Mouse (Mus musculus): ENCODE data around the gene Rita1. TPM values are rescaled to one million over a fixed set of nuclear protein-coding genes. Genes with fewer than 3 reads are reported as not detected.

Rita1 gene
- total RNA-seq, 1 experiment from 2014 or later, result 15.9 TPM

DNA sequence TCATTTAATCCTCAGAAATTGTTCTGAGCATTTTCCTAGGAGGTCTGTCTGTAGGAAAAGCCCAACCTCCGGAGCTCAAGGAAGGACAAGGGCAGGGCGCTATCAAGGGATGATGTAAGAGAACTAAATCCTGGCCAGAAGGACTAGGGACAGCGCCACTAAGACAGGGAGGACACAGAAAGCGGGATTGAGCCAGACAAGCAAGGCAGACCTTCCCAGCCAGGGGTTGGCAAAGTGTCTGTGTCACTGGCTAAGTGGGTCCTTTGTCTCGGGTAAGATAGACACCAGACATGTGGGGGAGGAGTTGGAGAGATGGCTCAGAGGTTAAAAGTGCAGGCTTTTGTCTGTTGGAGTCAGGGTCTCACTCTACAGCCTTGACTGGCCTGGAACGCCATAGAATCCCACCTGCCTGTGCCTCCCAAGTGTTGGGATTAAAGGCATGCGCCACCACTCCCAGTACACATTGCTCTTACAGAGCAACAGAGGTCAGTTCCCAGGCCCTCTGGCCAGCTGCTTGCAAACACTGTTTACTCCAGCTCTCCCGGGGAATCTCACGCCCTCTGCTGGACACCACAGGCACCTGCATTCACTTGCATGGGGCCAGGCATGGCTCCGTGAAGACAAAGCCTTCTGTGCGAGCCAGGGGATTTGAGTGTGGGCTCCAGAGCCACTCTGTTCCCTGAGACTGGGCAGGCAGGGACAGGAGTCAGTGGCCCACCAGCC, 11.3 kb downstream of the Rita1 start:
- no peak for DNase-seq

- DNase-seq, result no peak
Measured at GRCm38 (mm10) chr5:120599625-120600024, 12.8 kb downstream of the Rita1 start.

GRCm38 (mm10) chr5:120594485-120594884, 17.9 kb downstream of the Rita1 start:
- no peak for DNase-seq

DNA sequence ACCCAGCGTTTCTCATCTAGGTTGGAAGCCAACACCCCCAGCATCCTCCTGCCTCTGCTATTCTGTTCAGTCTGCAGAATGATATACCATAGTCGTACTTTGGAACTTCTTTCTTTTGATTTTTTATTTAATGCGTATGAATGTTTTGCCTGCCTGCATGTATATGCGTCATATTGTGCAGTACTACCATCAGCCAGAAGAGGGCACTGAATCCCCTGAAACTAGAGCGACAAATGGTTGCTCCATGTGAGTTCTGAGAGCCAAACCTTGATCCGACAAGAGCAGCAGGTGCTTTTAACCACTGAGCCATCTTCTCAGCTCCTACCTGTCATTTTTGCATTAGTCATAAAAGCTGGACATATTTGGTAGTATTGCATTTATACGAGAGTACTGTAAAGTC, 20.2 kb downstream of the Rita1 start:
- no peak for DNase-seq

GRCm38 (mm10) chr5:120590356-120591010, 21.9 kb downstream of the Rita1 start:
- DNase-seq, result no peak

DNA sequence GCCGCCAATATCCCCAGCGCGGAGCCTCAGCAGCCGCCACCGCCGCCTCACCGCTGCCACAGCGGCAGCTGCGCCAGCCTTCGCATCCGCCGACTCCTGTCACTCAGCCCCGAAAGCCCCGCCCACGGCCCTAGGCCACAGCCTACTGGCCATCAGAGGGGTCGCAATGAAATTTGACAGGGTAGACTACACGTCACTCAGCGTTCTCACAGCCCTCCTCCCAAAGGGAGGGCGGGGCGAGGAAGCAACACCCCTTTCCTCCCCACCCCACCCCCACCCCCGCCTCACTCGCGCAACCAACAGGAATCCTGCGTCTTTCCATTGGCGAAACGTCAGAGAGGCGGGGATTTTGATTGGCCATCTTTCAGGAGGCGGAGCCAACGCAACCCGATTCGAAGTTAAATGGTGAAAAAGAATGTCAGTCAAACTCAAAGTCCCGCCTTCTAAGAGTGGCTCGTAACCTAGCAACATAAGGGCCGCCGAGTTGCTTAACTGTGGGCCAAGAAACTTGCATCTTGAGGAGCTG, 23.8 kb downstream of the Rita1 start, which contains the start of the genes Tpcn1 and Iqcd:
Tpcn1 (minus strand) TSS at position 105 of the 526 bp plus-strand sequence.
Iqcd (plus strand) TSS at position 448 of the 526 bp plus-strand sequence.
- DNase-seq, result peak; percentile 99

GRCm38 (mm10) chr5:120587940-120588568, 24.3 kb downstream of the Rita1 start:
- DNase-seq, result no peak

- DNase-seq, result no peak
Measured at GRCm38 (mm10) chr5:120587616-120587926, 24.8 kb downstream of the Rita1 start.

DNA sequence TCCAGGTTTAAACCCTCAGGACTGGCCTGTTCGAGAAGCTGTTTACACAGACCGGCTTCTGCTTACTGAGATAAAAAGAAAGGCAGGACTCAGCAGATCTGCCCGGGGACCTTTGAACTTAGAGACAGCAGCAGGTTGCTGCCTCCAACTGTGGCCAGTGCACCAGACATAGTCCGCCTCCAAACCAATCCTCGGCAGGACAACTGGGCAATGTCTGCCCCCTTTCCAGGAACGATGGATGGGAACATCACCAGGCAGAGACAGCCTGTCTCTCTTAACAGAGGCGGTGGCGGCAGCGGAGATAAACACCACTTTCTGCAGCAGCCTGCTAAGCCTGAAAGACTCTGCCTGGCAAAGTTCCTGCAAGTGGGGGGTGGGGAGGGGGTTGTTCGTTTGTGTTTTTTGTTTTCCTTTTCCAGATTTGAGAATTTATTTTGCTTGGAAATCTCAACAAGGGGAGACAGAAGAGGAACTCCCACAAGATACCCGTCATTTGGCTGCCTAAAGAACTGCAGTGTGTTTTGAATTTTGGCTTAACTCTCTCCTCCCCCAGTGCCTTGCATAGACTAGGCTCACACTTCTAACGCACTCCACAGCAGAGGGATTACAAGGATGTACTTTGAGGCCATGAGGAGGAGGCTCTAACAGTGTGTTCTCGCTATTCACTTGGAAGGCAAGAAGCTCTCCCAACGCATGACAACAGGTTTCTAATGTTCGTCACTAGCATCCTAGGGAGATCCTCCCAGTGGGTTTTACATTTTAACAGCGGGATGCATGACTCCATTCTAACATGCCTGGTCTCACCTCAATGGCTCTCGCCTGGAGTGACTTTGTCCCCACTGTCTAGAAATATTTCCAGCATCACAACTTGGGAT, 25.4 kb downstream of the Rita1 start:
- no peak for DNase-seq

DNA sequence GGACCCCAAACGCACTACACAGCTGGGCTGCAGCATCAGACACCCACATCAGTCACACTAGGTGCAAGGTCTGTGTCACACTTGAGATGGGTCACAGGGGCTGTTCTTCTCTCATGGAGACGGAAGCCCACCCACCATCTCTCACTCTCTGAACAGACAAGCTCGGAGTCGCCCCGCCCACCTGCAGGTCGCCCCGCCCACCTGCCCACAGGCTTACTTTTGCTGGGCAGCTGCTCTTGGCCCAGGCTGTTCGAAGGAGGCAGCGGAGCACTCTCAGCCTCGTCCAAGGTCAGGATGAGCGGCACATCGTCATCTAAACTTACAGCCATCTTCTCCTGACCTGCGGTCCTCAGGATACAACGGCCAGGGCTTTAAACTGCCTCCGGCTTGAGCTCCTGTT, 27.4 kb downstream of the Rita1 start:
- DNase-seq, result no peak

- DNase-seq, result no peak
Measured at GRCm38 (mm10) chr5:120583511-120583910, 28.9 kb downstream of the Rita1 start.

GRCm38 (mm10) chr5:120582002-120582401, 30.4 kb downstream of the Rita1 start:
- DNase-seq, result no peak

GRCm38 (mm10) chr5:120579898-120580626, 32.3 kb downstream of the Rita1 start:
- DNase-seq, result no peak

DNA sequence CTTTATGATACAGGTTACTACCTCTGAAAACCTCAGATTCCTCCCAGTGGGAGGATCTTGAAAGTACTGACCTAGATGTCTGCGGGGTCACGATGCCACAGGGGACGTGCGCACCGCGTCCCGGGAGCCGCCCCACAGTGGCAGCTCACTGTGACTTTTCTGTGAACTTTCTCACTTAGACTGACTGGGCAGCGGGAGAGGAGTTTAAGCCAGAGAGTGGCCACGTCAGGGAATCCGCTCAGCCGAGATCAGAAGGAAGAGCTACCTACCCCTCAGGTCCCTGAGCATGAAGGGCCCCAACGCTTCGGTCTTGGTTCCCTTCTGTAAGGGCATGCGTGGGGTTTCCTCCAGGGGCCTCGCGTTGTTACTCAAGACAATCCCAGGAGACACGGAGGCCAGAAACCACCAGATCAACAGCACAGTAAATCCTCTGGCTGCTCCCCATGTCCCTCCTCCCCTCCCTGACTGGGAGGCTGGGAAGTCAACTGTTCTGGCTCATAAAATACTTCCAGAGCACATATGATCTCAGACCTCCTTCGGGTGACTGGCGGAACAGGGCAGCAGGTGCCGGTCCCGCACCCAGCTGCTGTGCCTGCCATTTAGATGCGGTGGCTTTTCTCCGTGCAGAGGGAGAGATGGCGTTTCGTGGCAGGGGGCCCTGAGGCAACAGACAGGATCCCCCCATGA, 33.0 kb downstream of the Rita1 start:
- DNase-seq, result peak; percentile 39

GRCm38 (mm10) chr5:120578504-120579081, 33.8 kb downstream of the Rita1 start:
- peak; percentile 68 for DNase-seq

DNA sequence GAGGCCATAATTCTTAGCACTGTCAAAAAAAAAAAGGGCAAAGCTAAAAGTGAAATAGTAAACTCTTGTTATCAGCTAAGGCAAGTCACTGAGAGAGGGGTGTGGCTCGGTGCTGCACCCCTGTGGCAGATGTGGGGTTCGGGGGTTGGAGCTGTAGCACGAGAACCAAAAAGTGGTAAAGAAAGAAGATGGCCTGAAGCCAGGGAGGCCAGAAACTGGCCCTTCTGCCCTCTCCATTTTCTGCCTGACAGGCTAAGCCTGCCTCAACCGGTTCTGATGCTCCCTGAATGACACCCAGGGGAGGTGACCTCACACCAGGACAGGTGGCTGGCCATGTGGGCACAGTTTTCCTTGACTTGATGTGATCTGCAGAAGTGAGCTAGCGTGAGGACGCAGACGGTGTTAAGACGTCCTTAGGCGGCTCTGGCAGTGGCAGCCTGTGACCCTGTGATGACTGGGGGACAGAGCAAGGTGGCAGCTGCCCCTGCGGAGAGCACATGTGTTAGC, 34.4 kb downstream of the Rita1 start:
- DNase-seq, result no peak

GRCm38 (mm10) chr5:120576781-120577301, 35.5 kb downstream of the Rita1 start:
- no peak for DNase-seq

DNA sequence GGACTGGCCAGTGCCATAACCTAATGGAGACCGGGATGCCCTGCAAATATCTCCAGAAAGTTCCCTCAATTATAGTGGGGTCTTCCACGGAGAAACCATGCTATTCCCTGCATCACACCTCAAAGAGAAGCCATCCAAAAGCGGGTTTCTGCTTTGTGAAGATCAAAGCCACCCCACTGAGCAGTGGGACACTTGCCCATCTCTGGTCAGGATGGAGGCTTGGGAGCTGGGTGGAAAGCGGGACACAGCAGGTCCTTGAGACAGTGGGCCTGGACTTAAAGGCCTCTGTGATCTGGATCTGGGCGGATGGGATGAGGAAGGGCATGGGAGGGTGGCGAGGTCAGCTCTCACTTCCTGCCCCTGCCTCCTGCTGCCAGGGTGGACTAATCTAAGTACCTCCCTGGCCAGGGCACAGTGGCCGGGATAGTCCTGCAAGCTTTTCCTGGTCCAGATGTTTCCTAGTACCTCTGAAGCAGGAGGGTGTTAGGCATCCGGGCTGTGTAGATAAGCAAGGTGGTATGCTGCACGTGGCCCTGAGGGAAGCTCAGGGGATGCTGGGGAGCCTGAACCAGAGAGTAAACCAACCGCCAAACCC, 37.8 kb downstream of the Rita1 start:
- no peak for DNase-seq

DNA sequence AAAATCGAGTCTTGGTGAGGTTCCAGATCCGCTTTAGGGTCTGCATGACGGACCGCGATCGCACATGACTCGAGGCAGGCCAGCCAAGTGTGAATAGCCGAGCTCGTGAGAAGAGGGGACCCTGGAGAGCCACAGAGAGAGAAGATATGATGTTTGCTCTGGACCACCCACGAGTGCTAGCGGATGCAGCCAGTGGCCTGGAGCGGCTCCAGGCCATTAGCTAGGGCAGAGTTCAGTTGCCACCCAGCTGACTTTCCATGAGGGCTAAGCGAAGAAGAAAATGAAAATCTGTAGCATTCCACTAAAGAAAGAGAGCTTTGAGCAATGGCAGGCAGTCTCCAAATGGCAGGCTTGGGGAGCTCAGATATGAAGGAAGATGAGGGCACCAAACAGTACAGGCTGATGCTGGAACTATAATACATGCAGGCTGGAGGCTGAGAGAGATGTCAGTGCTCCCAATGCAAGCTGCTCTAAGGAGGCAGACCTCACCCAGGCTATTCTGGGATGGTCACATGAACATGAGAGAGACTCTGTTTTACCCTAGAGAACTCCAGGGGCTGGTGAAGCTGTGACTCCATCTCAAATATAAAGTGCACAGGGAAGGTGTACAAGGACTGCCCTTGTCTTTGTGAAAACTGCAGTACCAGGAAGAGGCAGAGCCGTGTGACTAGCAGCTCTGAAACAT, 41.2 kb downstream of the Rita1 start:
- DNase-seq, result no peak

Measured in adrenal gland, postnatal 25 days (tissue).